Mouse (Mus musculus) common myeloid progenitor, adult 5-6 weeks (primary cell): ENCODE data around the gene Tor1a. TPM values are rescaled to one million over a fixed set of nuclear protein-coding genes. Genes with fewer than 3 reads are reported as not detected.

ENCODE experiments used
- ATAC-seq: replicated peaks from 2 replicates; pipeline ENCODE4 v1.8.0; 2016; ENCODE audit warnings: low read depth, mild to moderate bottlenecking, moderate TSS enrichment, inconsistent platforms; ENCODE audit not compliant: poor library complexity, severe bottlenecking
- total RNA-seq: library from RNA; stranded (forward); fragments of 200-1000, 187-1606 nt; gene quantifications from 2 replicates; pipeline ENCODE4 v1.2.3, GENCODE M21; 2017

Tor1a gene
- 43.6 and 52.2 TPM in 2 replicates for total RNA-seq

GRCm38 (mm10) chr2:30967352-30968327 lies at the start of gene Tor1a:
Gene Tor1a, minus strand, starts transcription at chr2:30967933.
- ATAC-seq, result peak; percentile 89

- ATAC-seq, result no peak
These were observed 45.8 kb upstream of the Tor1a start for GRCm38 (mm10) chr2:31013371-31014120.

GRCm38 (mm10) chr2:31007208-31007607 lies 39.5 kb upstream of the Tor1a start:
- no peak for ATAC-seq

GRCm38 (mm10) chr2:31006434-31006833 lies 38.7 kb upstream of the Tor1a start:
- peak; percentile 84 for ATAC-seq

- peak; percentile 20; the same call in 1 of the 2 replicates for ATAC-seq
These were observed 37.7 kb upstream of the Tor1a start for GRCm38 (mm10) chr2:31005453-31005852.

- no peak for ATAC-seq
These were observed 35.1 kb upstream of the Tor1a start for GRCm38 (mm10) chr2:31002857-31003256.

GRCm38 (mm10) chr2:30998443-30999260 lies 30.9 kb upstream of the Tor1a start:
- no peak for ATAC-seq

- no peak for ATAC-seq
These were observed 27.8 kb upstream of the Tor1a start for GRCm38 (mm10) chr2:30995432-30995996.

GRCm38 (mm10) chr2:30994853-30995252 lies 27.1 kb upstream of the Tor1a start:
- ATAC-seq, result no peak

- ATAC-seq, result no peak
These were observed 22.5 kb upstream of the Tor1a start for GRCm38 (mm10) chr2:30990221-30990620.

GRCm38 (mm10) chr2:30985111-30986020 lies 17.6 kb upstream of the Tor1a start:
- no peak for ATAC-seq

- no peak for ATAC-seq
These were observed 15.3 kb upstream of the Tor1a start for GRCm38 (mm10) chr2:30983024-30983423.

GRCm38 (mm10) chr2:30981790-30982513 lies 14.2 kb upstream of the Tor1a start, which contains the start of the genes BC005624 and Usp20:
Gene BC005624, minus strand, starts transcription at chr2:30982201.
Gene Usp20, plus strand, starts transcription at chr2:30982279.
- ATAC-seq, result peak; percentile 95

- ATAC-seq, result peak; percentile 45
These were observed 907 bp downstream of the Tor1a start for GRCm38 (mm10) chr2:30966826-30967225.

- ATAC-seq, result no peak
These were observed 2.1 kb downstream of the Tor1a start for GRCm38 (mm10) chr2:30965627-30966026.

- ATAC-seq, result no peak
These were observed 5.0 kb downstream of the Tor1a start for GRCm38 (mm10) chr2:30962570-30963254.

GRCm38 (mm10) chr2:30959856-30960255 lies 7.9 kb downstream of the Tor1a start:
- ATAC-seq, result no peak
